Mouse (Mus musculus): ENCODE data around the gene Figla.

Gene Figla

GRCm38 (mm10) chr6:86069856-86070255, 53.9 kb downstream of the Figla start:
- 60% methylated on average over 3 of the region's 3 CpGs for WGBS

GRCm38 (mm10) chr6:86070277-86070676, 54.3 kb downstream of the Figla start:
- 52% methylated on average over 7 of the region's 7 CpGs for WGBS
